Mouse (Mus musculus) spleen, adult 2 months (tissue): ENCODE measurements around the gene Katnb1. TPM values are rescaled to one million over a fixed set of nuclear protein-coding genes. Genes with fewer than 3 reads are reported as not detected.

Source experiments
- DNase-seq, 2 experiments: peaks; one replicate each; pipeline versions ENCODE4 v3.0.0 to v3.0.0-alpha.2; 2012 to 2021; ENCODE audit warnings: low spot score in 2 of 2, low read depth in 1 of 2
- H3K27ac ChIP-seq: fragments of 200-500 bp; 2 replicates; pipeline ENCODE4 v1.5.1; 2012; ENCODE audit warnings: low read length, inconsistent platforms; ENCODE audit not compliant: insufficient read depth
- H3K27me3 ChIP-seq: fragments of 200-500 bp; 2 replicates; pipeline ENCODE4 v1.6.1; 2012; ENCODE audit warnings: mild to moderate bottlenecking, moderate library complexity, low read length, inconsistent platforms; ENCODE audit not compliant: control insufficient read depth, insufficient read depth
- H3K36me3 ChIP-seq: fragments of 200-500 bp; 2 replicates; pipeline ENCODE4 v1.6.1; 2012; ENCODE audit warnings: mild to moderate bottlenecking, low read length, inconsistent platforms; ENCODE audit not compliant: control insufficient read depth, insufficient read depth
- H3K4me1 ChIP-seq: fragments of 200-500 bp; 2 replicates; pipeline ENCODE4 v1.6.1; 2011; ENCODE audit warnings: inconsistent platforms; ENCODE audit not compliant: control insufficient read depth, insufficient read depth, insufficient read length
- H3K4me3 ChIP-seq: fragments of 200-500 bp; 2 replicates; pipeline ENCODE4 v1.5.1; 2011; ENCODE audit warnings: mild to moderate bottlenecking, inconsistent platforms; ENCODE audit not compliant: insufficient read depth, insufficient read length; ENCODE audit errors: extremely low read depth
- CTCF ChIP-seq: fragments of 200-500 bp; IDR thresholded peaks from 2 replicates; pipeline ENCODE4 v1.5.1; 2011; ENCODE audit warnings: mild to moderate bottlenecking, inconsistent platforms; ENCODE audit not compliant: insufficient read depth, insufficient read length, insufficient replicate concordance; ENCODE audit errors: extremely low read depth
- POLR2A ChIP-seq: fragments of 200-500 bp; IDR thresholded peaks from 2 replicates; pipeline ENCODE4 v1.6.1; 2011; ENCODE audit warnings: low read depth, low read length, inconsistent platforms
- WGBS: fragments of 180-500 bp; shearing (Covaris S2); methylation state at CpG from one replicate; pipeline ENCODE4 v1.1.7; 2018; 5-methylcytosine and 5-hydroxymethylcytosine counted together
- polyA plus RNA-seq: library from polyadenylated mRNA; depleted of rRNA; stranded (reverse); fragments of >200 nt; gene quantifications from 2 replicates; pipeline ENCODE4 v1.2.3, GENCODE M21; 2012; rRNA removed

Gene Katnb1
- 13.2 and 17.7 TPM in 2 replicates for polyA plus RNA-seq

- DNase-seq, result peak; percentile 96 to 100
- Histone ChIP-seq H3K36me3 (no peaks in the 10 kb centered on the region; the same call in 1 of the 2 replicates), H3K4me3 (peak within 1 kb of the TSS; percentile 88), H3K27me3 (no peaks in the 10 kb centered on the region), H3K4me1 (peaks cover 5% of the 10 kb centered on the region; the same call in 1 of the 2 replicates), H3K27ac (peak within 1 kb of the TSS; percentile 89)
- TF ChIP-seq POLR2A (peak; percentile 93), CTCF (no peak)
- under 1% methylated on average over 47 of the region's 47 CpGs for WGBS
Measured at GRCm38 (mm10) chr8:95080381-95081341, at the start of gene Katnb1. TSS of gene Katnb1 (plus strand) at chr8:95081186.

DNA sequence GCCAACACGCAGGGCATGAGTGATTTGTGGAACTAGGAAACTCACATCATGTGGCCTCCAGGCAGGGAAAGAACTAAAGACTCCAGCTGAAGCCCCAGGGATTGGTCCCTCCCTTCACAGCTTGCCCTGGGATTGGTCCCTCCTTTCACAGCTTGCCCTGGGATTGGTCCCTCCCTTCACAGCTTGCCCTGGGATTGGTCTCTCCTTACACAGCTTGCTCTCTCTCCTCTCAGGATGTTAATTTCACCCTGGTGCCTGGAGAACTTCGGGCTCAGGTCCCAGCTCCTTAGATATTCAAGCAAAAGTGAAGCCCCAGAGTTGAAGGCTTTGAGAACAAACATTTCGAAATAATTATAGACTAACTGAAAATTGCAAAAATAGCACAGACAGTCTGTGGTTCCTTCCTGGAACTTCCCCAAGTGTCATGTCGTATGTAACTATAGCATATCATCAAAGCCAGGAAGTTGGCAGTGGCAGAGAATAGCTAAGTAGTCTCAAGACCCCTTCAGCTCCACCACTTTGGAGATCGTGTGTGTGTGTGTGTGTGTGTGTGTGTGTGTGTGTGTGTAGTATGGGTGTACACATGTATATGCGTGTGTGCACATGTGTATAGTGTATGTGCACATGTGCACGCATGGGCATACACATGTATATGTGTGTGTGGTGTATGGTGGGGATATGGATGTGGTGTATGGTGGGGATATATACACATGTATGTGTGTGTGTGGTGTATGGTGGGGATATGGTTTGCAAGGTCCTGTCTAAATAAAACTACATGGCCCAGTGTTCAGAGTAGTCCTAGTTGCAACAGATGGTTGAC is 43.7 kb upstream of the Katnb1 start:
- Histone ChIP-seq H3K4me1 (peaks cover 16% of the 10 kb centered on the region), H3K27me3 (no peaks in the 10 kb centered on the region), H3K36me3 (no peaks in the 10 kb centered on the region), H3K4me3 (no peak overlapping the region), H3K27ac (no peak overlapping the region)
- no peak for TF ChIP-seq CTCF
- TF ChIP-seq POLR2A, result no peak
- WGBS, result 22% methylated on average over 7 of the region's 7 CpGs
- DNase-seq, result no peak

DNA sequence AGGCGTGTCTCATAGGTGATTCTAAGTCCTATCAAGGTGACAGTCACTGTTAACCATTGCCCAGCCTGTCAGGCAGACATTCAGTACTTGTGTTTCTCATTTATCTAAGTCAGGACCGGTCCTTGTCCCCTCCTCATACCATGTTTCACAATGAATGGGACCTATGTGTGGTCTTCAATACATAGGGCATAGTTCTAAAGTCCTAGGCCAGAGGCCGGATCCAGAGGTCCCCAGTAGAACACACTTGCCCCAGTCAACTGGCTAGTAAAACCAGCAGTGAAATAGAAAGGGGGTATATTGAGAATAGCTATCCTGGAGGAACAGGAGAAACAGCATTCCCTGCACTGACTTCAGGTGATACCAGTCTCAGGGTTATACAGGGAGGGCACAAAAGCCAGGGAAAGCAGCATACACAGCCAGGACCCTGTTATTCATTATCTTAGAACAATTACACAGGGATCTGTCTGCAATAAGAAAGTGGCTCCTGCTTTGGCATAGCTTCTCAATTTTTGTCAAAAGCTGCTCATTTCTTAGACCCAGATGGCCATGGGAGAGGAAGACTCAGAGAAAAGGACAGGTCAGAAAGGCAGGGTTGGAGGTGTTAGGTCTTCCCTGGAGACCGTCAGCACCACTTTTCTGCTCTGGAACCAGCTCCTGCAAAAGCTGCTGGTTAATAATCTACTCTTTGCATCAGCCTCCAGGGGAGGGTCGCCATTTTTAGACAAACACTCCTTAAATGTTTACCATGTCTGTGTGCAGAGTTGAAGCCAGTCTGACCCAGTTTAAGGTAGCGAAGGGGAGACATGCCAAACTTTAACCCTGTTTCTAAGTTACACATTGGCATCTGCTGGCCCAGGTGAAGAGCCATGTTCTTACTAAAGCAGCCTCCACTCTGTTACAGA is 38.9 kb upstream of the Katnb1 start:
- no peak overlapping the region for H3K4me3 ChIP-seq
- no peak for DNase-seq
- peaks cover 11% of the 10 kb centered on the region; the same call in 1 of the 2 replicates for H3K4me1 ChIP-seq
- H3K27me3 ChIP-seq, result no peaks in the 10 kb centered on the region
- 85% methylated on average over 6 of the region's 6 CpGs for WGBS
- no peak overlapping the region for H3K27ac ChIP-seq
- no peaks in the 10 kb centered on the region for H3K36me3 ChIP-seq
- TF ChIP-seq POLR2A, result no peak
- TF ChIP-seq CTCF, result no peak

- Histone ChIP-seq H3K36me3 (no peaks in the 10 kb centered on the region), H3K4me1 (peaks cover 4% of the 10 kb centered on the region; the same call in 1 of the 2 replicates)
Measured at GRCm38 (mm10) chr8:95044811-95045210, 36.2 kb upstream of the Katnb1 start.

GRCm38 (mm10) chr8:95046982-95047381 is 34.0 kb upstream of the Katnb1 start:
- DNase-seq, result no peak
- WGBS, result 19% methylated on average over 3 of the region's 3 CpGs
- peaks cover 4% of the 10 kb centered on the region; the same call in 1 of the 2 replicates for H3K4me1 ChIP-seq

More at GRCm38 (mm10) chr8:95044811-95045210, 36.2 kb upstream of the Katnb1 start:
- Histone ChIP-seq H3K27me3 (no peaks in the 10 kb centered on the region), H3K4me3 (no peak overlapping the region), H3K27ac (no peak overlapping the region)
- no peak for DNase-seq
- WGBS, result 81% methylated on average over 4 of the region's 4 CpGs
- TF ChIP-seq CTCF (no peak), POLR2A (no peak)

More at GRCm38 (mm10) chr8:95046982-95047381, 34.0 kb upstream of the Katnb1 start:
- no peak overlapping the region for H3K27ac ChIP-seq
- H3K36me3 ChIP-seq, result no peaks in the 10 kb centered on the region
- TF ChIP-seq CTCF, result no peak
- TF ChIP-seq POLR2A, result no peak
- H3K27me3 ChIP-seq, result no peaks in the 10 kb centered on the region
- no peak overlapping the region for H3K4me3 ChIP-seq
